Mouse (Mus musculus) bone marrow, adult 2 months (tissue): Measurements from ENCODE around the gene Gm49321.

Experiments used
- CTCF ChIP-seq: fragments of 200-500 bp; IDR thresholded peaks from 2 replicates; pipeline ENCODE4 v1.5.1; 2011; ENCODE audit warnings: low read length, control low read depth; ENCODE audit not compliant: control insufficient read depth, insufficient read depth
- POLR2A ChIP-seq: fragments of 200-500 bp; IDR thresholded peaks from 2 replicates; pipeline ENCODE4 v1.6.1; 2011; ENCODE audit warnings: low read depth, mild to moderate bottlenecking, control low read depth, low read length, borderline replicate concordance; ENCODE audit not compliant: control insufficient read depth

DNA sequence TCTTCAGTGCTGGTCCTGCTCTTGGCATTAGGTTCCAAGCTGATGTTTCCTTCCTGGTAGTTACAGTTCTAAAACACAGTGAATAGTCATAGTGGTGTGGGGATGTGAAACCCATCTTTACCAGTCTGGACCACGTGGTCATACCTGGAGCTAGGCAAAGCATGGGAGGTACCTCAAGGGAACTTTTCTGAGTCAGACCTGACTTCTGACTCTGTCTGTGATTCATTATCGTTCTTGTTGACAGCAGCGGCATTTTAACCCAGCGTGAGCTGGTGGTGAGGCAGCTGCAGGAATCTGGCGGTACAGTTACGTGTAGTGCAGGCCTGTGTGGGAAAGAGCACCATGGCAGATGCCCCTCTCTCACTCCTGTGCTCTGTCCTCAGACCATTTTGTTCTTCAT lies 37.1 kb downstream of the Gm49321 start:
- TF ChIP-seq CTCF = no peak
- TF ChIP-seq POLR2A = no peak
